Comparison of ENCODE assay signal across 21 mouse cellular contexts in the genomic region with DNA sequence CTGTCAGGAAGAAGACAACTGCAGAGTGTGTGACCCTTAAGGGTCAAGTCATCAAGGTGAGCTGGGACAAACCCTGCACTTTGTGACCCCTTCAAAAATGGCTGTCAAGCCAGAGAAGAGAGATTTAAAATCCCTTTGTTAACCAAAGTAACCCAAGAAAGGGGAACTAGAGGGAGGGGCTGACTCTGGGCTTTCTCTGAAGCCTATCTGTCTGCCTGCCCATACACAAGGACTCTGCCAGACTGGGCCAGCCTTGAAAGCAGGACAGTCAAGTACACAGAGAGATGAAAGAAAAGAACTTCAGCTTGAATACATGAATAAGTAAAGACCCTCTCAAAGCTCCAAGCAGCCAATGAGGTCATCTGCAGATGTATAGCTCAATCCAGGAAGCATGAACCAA.
DNase-seq lines count a peak whose midpoint lies in the region; ATAC-seq lines count a peak whose summit lies in the region.
"Had no signal": no experiment of that assay in that cellular context is flagged by ENCODE, and none has a peak within 500 bp of the region (broad histone marks: within the 10 kb centered on the region; RNA-seq: fewer than 3 reads in every experiment).

No protein-coding gene starts in this region.

- no peak overlapping the region for H3K9ac ChIP-seq in forebrain, embryonic 11.5 days (ENCODE audit: low read length)
- H3K9ac ChIP-seq in forebrain, embryonic 15.5 days (replicated peaks), result no peak overlapping the region
- no peak overlapping the region for H3K9ac ChIP-seq in midbrain, embryonic 16.5 days (ENCODE audit: low read depth, low read length)
- H3K9ac ChIP-seq: heart, embryonic 13.5 days; hindbrain, embryonic 13.5 days; intestine, embryonic 15.5 days had no signal

- no peak for DNase-seq in forebrain, embryonic 11.5 days (ENCODE audit: low spot score)
- DNase-seq in midbrain, embryonic 10.5 days (ENCODE audit: low spot score), result peak; percentile 28
- DNase-seq in ES-CJ7 (ENCODE audit: low read depth, low spot score) (peak; percentile 88), R1 (ENCODE audit: low read depth, low spot score) (peak; percentile 85), MN1 (ENCODE audit: low spot score) (no peak)
- DNase-seq: adrenal gland, adult 2 months; adrenal gland, postnatal 25 days; cerebellum, adult 2 months; cerebellum, postnatal 10 days; gastrocnemius, postnatal 36 days; heart, adult 11 months; heart, postnatal 4 days; kidney, adult 18-20 months had no signal

- no peak overlapping the region for H3K4me2 ChIP-seq in forebrain, embryonic 11.5 days (ENCODE audit: low read depth, low read length, severe bottlenecking)
- H3K4me2 ChIP-seq in forebrain, embryonic 15.5 days (replicated peaks), result no peak overlapping the region
- H3K4me2 ChIP-seq in midbrain, embryonic 16.5 days (ENCODE audit: low read length), result no peak overlapping the region
- H3K4me2 ChIP-seq: heart, embryonic 13.5 days; hindbrain, embryonic 13.5 days; intestine, embryonic 15.5 days had no signal

- no peaks in the 10 kb centered on the region for H3K27me3 ChIP-seq in forebrain, embryonic 11.5 days (ENCODE audit: control insufficient read depth, insufficient read depth, low read length)
- H3K27me3 ChIP-seq in forebrain, embryonic 15.5 days, result no peaks in the 10 kb centered on the region
- H3K27me3 ChIP-seq in midbrain, embryonic 10.5 days (ENCODE audit: low read depth, poor library complexity, severe bottlenecking), result no peaks in the 10 kb centered on the region
- no peaks in the 10 kb centered on the region for H3K27me3 ChIP-seq in midbrain, embryonic 16.5 days (ENCODE audit: control insufficient read depth, insufficient read depth, low read depth, low read length)
- H3K27me3 ChIP-seq: CH12.LX; heart, embryonic 13.5 days; hindbrain, embryonic 13.5 days; intestine, embryonic 15.5 days had no signal

- no peaks in the 10 kb centered on the region for H3K9me3 ChIP-seq in forebrain, embryonic 11.5 days (ENCODE audit: control insufficient read depth, low read length)
- no peaks in the 10 kb centered on the region for H3K9me3 ChIP-seq in forebrain, embryonic 15.5 days
- no peaks in the 10 kb centered on the region for H3K9me3 ChIP-seq in midbrain, embryonic 10.5 days (replicated peaks)
- H3K9me3 ChIP-seq in midbrain, embryonic 16.5 days (replicated peaks; ENCODE audit: control insufficient read depth, low read length, poor library complexity, severe bottlenecking), result no peaks in the 10 kb centered on the region
- H3K9me3 ChIP-seq: embryonic facial prominence, embryonic 10.5 days; heart, embryonic 13.5 days; hindbrain, embryonic 13.5 days; intestine, embryonic 15.5 days had no signal

- no peaks in the 10 kb centered on the region; the same call in 1 of the 2 replicates for H3K4me1 ChIP-seq in forebrain, embryonic 11.5 days (replicated peaks; ENCODE audit: control insufficient read depth, insufficient read depth, low read length)
- H3K4me1 ChIP-seq in forebrain, embryonic 15.5 days, result peaks cover 3% of the 10 kb centered on the region; the same call in 1 of the 2 replicates
- peaks cover 13% of the 10 kb centered on the region for H3K4me1 ChIP-seq in midbrain, embryonic 10.5 days
- H3K4me1 ChIP-seq in midbrain, embryonic 16.5 days (ENCODE audit: control insufficient read depth, insufficient read depth, low read length), result no peaks in the 10 kb centered on the region
- H3K4me1 ChIP-seq: embryonic facial prominence, embryonic 10.5 days; hindbrain, embryonic 13.5 days; intestine, embryonic 15.5 days had no signal

- H3K27ac ChIP-seq in forebrain, embryonic 11.5 days (ENCODE audit: low read depth, low read length), result no peak overlapping the region
- H3K27ac ChIP-seq in forebrain, embryonic 15.5 days (replicated peaks), result no peak overlapping the region
- no peak overlapping the region for H3K27ac ChIP-seq in midbrain, embryonic 10.5 days (replicated peaks)
- no peak overlapping the region for H3K27ac ChIP-seq in midbrain, embryonic 16.5 days (ENCODE audit: low read length)
- H3K27ac ChIP-seq: embryonic facial prominence, embryonic 10.5 days; heart, embryonic 13.5 days; hindbrain, embryonic 13.5 days; intestine, embryonic 15.5 days had no signal

- no peak overlapping the region for H3K4me3 ChIP-seq in forebrain, embryonic 11.5 days (ENCODE audit: low read depth, low read length)
- no peak overlapping the region for H3K4me3 ChIP-seq in forebrain, embryonic 15.5 days
- H3K4me3 ChIP-seq in midbrain, embryonic 10.5 days, result no peak overlapping the region
- no peak overlapping the region for H3K4me3 ChIP-seq in midbrain, embryonic 16.5 days (ENCODE audit: low read depth, low read length)
- H3K4me3 ChIP-seq: embryonic facial prominence, embryonic 10.5 days; heart, embryonic 13.5 days; hindbrain, embryonic 13.5 days; intestine, embryonic 15.5 days had no signal

- peak; percentile 74 for ATAC-seq in forebrain, embryonic 11.5 days (replicated peaks; ENCODE audit: low FRiP score)
- no peak for ATAC-seq in forebrain, embryonic 15.5 days (replicated peaks)
- no peak for ATAC-seq in midbrain, embryonic 16.5 days
- ATAC-seq: intestine, embryonic 15.5 days had no signal

- no peaks in the 10 kb centered on the region for H3K36me3 ChIP-seq in forebrain, embryonic 11.5 days (ENCODE audit: control insufficient read depth, insufficient read depth, low read length)
- H3K36me3 ChIP-seq in forebrain, embryonic 15.5 days, result no peaks in the 10 kb centered on the region
- H3K36me3 ChIP-seq in midbrain, embryonic 10.5 days, result no peaks in the 10 kb centered on the region
- no peaks in the 10 kb centered on the region for H3K36me3 ChIP-seq in midbrain, embryonic 16.5 days (ENCODE audit: control insufficient read depth, insufficient read depth, low read length)
- H3K36me3 ChIP-seq: embryonic facial prominence, embryonic 10.5 days; G1E; heart, embryonic 13.5 days; hindbrain, embryonic 13.5 days; intestine, embryonic 15.5 days had no signal

Comparison
In these comparisons a context has a peak if more than half of its experiments do, and no peak if none do; other contexts are left out.
1. DNase-seq: peak in midbrain, embryonic 10.5 days (single experiment), ES-CJ7 (single experiment) and R1 (single experiment); none in forebrain, embryonic 11.5 days (single experiment) and MN1 (single experiment).